Mouse (Mus musculus) T-cell, adult 2 months (primary cell): ENCODE measurements around the gene Sugct.
A peak's percentile ranks its signal among the peaks of the same experiment; 100 is the strongest.

ENCODE experiments used
- DNase-seq: peaks from one replicate; pipeline ENCODE4 v3.0.0; 2022; ENCODE audit warnings: low spot score

The Sugct gene

GRCm38 (mm10) chr13:17037899-17038298, 657.5 kb downstream of the Sugct start:
- DNase-seq = no peak

GRCm38 (mm10) chr13:17030761-17031160, 664.6 kb downstream of the Sugct start:
- DNase-seq = no peak

- DNase-seq = peak; percentile 58
Measured at GRCm38 (mm10) chr13:17028595-17028994, 666.8 kb downstream of the Sugct start.

GRCm38 (mm10) chr13:17027846-17028529, 667.4 kb downstream of the Sugct start:
- DNase-seq = no peak

- DNase-seq = no peak
Measured at GRCm38 (mm10) chr13:17027001-17027400, 668.4 kb downstream of the Sugct start.

GRCm38 (mm10) chr13:16996464-16996863, 698.9 kb downstream of the Sugct start:
- DNase-seq = no peak

- DNase-seq = no peak
Measured at GRCm38 (mm10) chr13:16995321-16995720, 700.0 kb downstream of the Sugct start.

- no peak for DNase-seq
Measured at GRCm38 (mm10) chr13:16977743-16978142, 717.6 kb downstream of the Sugct start.

- DNase-seq = no peak
Measured at GRCm38 (mm10) chr13:16971277-16971676, 724.1 kb downstream of the Sugct start.

GRCm38 (mm10) chr13:16968995-16969394, 726.4 kb downstream of the Sugct start:
- DNase-seq = no peak

- DNase-seq = no peak
Measured at GRCm38 (mm10) chr13:16964823-16965475, 730.4 kb downstream of the Sugct start.

- no peak for DNase-seq
Measured at GRCm38 (mm10) chr13:16952045-16952444, 743.3 kb downstream of the Sugct start.

GRCm38 (mm10) chr13:16939466-16939811, 755.9 kb downstream of the Sugct start:
- DNase-seq = no peak

GRCm38 (mm10) chr13:16938552-16939465, 756.5 kb downstream of the Sugct start:
- DNase-seq = no peak

- no peak for DNase-seq
Measured at GRCm38 (mm10) chr13:16937422-16938202, 757.7 kb downstream of the Sugct start.

- DNase-seq = no peak
Measured at GRCm38 (mm10) chr13:16935029-16935428, 760.3 kb downstream of the Sugct start.

- DNase-seq = no peak
Measured at GRCm38 (mm10) chr13:16933600-16933999, 761.8 kb downstream of the Sugct start.

GRCm38 (mm10) chr13:16921305-16921704, 774.0 kb downstream of the Sugct start:
- no peak for DNase-seq

GRCm38 (mm10) chr13:16915697-16916096, 779.7 kb downstream of the Sugct start:
- no peak for DNase-seq

- no peak for DNase-seq
Measured at GRCm38 (mm10) chr13:16912214-16912613, 783.1 kb downstream of the Sugct start.

- DNase-seq = no peak
Measured at GRCm38 (mm10) chr13:16906974-16907373, 788.4 kb downstream of the Sugct start.

- no peak for DNase-seq
Measured at GRCm38 (mm10) chr13:16901424-16901823, 793.9 kb downstream of the Sugct start.
